Mouse (Mus musculus) heart, embryonic 11.5 days (tissue): ENCODE results near the gene Kbtbd12. TPM values are rescaled to one million over a fixed set of nuclear protein-coding genes. Genes with fewer than 3 reads are reported as not detected.

Experiments
- ATAC-seq: fragments of 200-750 bp; cut with Nextera tagmentation; replicated peaks from 2 replicates; pipeline ENCODE4 v1.8.0; 2017; ENCODE audit warnings: moderate library complexity; ENCODE audit not compliant: insufficient number of reproducible peaks, low FRiP score, low TSS enrichment
- H3K27ac ChIP-seq: fragments of 300-500 bp; sonication (generic); 2 replicates; pipeline ENCODE4 v1.5.1; 2014; ENCODE audit warnings: mild to moderate bottlenecking, low read depth, low read length
- H3K27me3 ChIP-seq: fragments of 300-500 bp; sonication (generic); 2 replicates; pipeline ENCODE4 v1.6.1; 2014; ENCODE audit warnings: mild to moderate bottlenecking, low read length, mixed read lengths; ENCODE audit not compliant: control insufficient read depth, insufficient read depth
- H3K36me3 ChIP-seq: fragments of 300-500 bp; sonication (generic); 2 replicates; pipeline ENCODE4 v1.6.1; 2014; ENCODE audit warnings: mild to moderate bottlenecking, low read length, moderate library complexity, mixed read lengths; ENCODE audit not compliant: control insufficient read depth, insufficient read depth
- H3K4me1 ChIP-seq: fragments of 300-500 bp; sonication (generic); 2 replicates; pipeline ENCODE4 v1.6.1; 2014; ENCODE audit warnings: low read length; ENCODE audit not compliant: control insufficient read depth, insufficient read depth
- H3K4me2 ChIP-seq: fragments of 300-500 bp; sonication (generic); 2 replicates; pipeline ENCODE4 v1.6.1; 2014; ENCODE audit warnings: mild to moderate bottlenecking, moderate library complexity
- H3K4me3 ChIP-seq: fragments of 300-500 bp; sonication (generic); 2 replicates; pipeline ENCODE4 v1.5.1; 2014; ENCODE audit warnings: low read depth, low read length
- H3K9ac ChIP-seq: fragments of 300-500 bp; sonication (generic); 2 replicates; pipeline ENCODE4 v1.6.1; 2014; ENCODE audit warnings: mild to moderate bottlenecking, low read depth, low read length, moderate library complexity
- H3K9me3 ChIP-seq: fragments of 300-500 bp; sonication (generic); replicated peaks from 2 replicates; pipeline ENCODE4 v1.6.1; 2016; ENCODE audit warnings: low read length; ENCODE audit not compliant: control insufficient read depth
- WGBS: fragments of 180-500 bp; shearing (Covaris S2); extraction: QIAGEN DNeasy Blood & Tissue Kit; methylation state at CpG from one replicate; pipeline ENCODE4 v1.1.7; 2014; ENCODE audit not compliant: insufficient replicate concordance; 5-methylcytosine and 5-hydroxymethylcytosine counted together
- polyA plus RNA-seq: library from polyadenylated mRNA; unstranded; fragments of >200 nt; fragmentation: Nextera tagmentation; extraction: Ambion mirVana; gene quantifications from 2 replicates; pipeline ENCODE4 v1.2.1, GENCODE M21; 2014

Gene Kbtbd12
- polyA plus RNA-seq, 1 experiment from 2014 or later: 7.7 TPM

- Histone ChIP-seq H3K36me3 (no peaks in the 10 kb centered on the region), H3K4me3 (no peak overlapping the region), H3K9me3 (no peaks in the 10 kb centered on the region), H3K4me1 (no peaks in the 10 kb centered on the region), H3K27me3 (no peaks in the 10 kb centered on the region), H3K27ac (no peak overlapping the region), H3K4me2 (no peak overlapping the region), H3K9ac (no peak overlapping the region)
- WGBS: 76% methylated on average over 4 of the region's 4 CpGs
- no peak for ATAC-seq
These were observed 10.0 kb upstream of the Kbtbd12 start for GRCm38 (mm10) chr6:88647564-88648295.

GRCm38 (mm10) chr6:88644786-88645185 lies 7.0 kb upstream of the Kbtbd12 start:
- WGBS: 68% methylated on average over 4 of the region's 4 CpGs
- Histone ChIP-seq H3K4me1 (peaks cover 5% of the 10 kb centered on the region; the same call in 1 of the 2 replicates), H3K36me3 (no peaks in the 10 kb centered on the region), H3K9me3 (no peaks in the 10 kb centered on the region), H3K27me3 (no peaks in the 10 kb centered on the region), H3K4me2 (no peak overlapping the region), H3K27ac (no peak overlapping the region), H3K4me3 (no peak overlapping the region), H3K9ac (no peak overlapping the region)
- ATAC-seq: no peak

GRCm38 (mm10) chr6:88641346-88641920 lies 3.7 kb upstream of the Kbtbd12 start:
- 73% methylated on average over 4 of the region's 4 CpGs for WGBS
- H3K9ac ChIP-seq: no peak overlapping the region
- H3K4me2 ChIP-seq: no peak overlapping the region
- peaks cover 8% of the 10 kb centered on the region for H3K4me1 ChIP-seq
- H3K36me3 ChIP-seq: no peaks in the 10 kb centered on the region
- no peak for ATAC-seq
- no peak overlapping the region for H3K4me3 ChIP-seq
- no peaks in the 10 kb centered on the region for H3K9me3 ChIP-seq
- H3K27ac ChIP-seq: no peak overlapping the region
- no peaks in the 10 kb centered on the region for H3K27me3 ChIP-seq

GRCm38 (mm10) chr6:88640331-88640730 lies 2.6 kb upstream of the Kbtbd12 start:
- H3K4me2 ChIP-seq: peak overlapping the region; percentile 55
- H3K27me3 ChIP-seq: no peaks in the 10 kb centered on the region
- WGBS: 28% methylated on average over 3 of the region's 3 CpGs
- H3K36me3 ChIP-seq: no peaks in the 10 kb centered on the region
- no peak overlapping the region for H3K27ac ChIP-seq
- peaks cover 8% of the 10 kb centered on the region for H3K4me1 ChIP-seq
- H3K4me3 ChIP-seq: no peak overlapping the region
- no peak for ATAC-seq
- H3K9me3 ChIP-seq: no peaks in the 10 kb centered on the region
- no peak overlapping the region for H3K9ac ChIP-seq

- no peak for ATAC-seq
- Histone ChIP-seq H3K4me3 (no peak overlapping the region), H3K27me3 (no peaks in the 10 kb centered on the region), H3K4me1 (peaks cover 8% of the 10 kb centered on the region), H3K27ac (no peak overlapping the region), H3K9me3 (no peaks in the 10 kb centered on the region), H3K4me2 (peak overlapping the region; percentile 55), H3K9ac (no peak overlapping the region), H3K36me3 (no peaks in the 10 kb centered on the region)
- WGBS: 4% methylated on average over 9 of the region's 9 CpGs
These were observed 2.2 kb upstream of the Kbtbd12 start for GRCm38 (mm10) chr6:88639921-88640320.

- Histone ChIP-seq H3K9me3 (no peaks in the 10 kb centered on the region), H3K27me3 (no peaks in the 10 kb centered on the region), H3K36me3 (no peaks in the 10 kb centered on the region), H3K9ac (no peak overlapping the region), H3K27ac (no peak overlapping the region), H3K4me2 (peak overlapping the region; percentile 55), H3K4me3 (no peak overlapping the region), H3K4me1 (peaks cover 8% of the 10 kb centered on the region)
- ATAC-seq: no peak
- 17% methylated on average over 6 of the region's 6 CpGs for WGBS
These were observed 1.7 kb upstream of the Kbtbd12 start for GRCm38 (mm10) chr6:88639372-88639920.

GRCm38 (mm10) chr6:88638917-88639316 lies 1.2 kb upstream of the Kbtbd12 start:
- no peaks in the 10 kb centered on the region for H3K27me3 ChIP-seq
- WGBS: 36% methylated on average over 1 of the region's 1 CpGs
- H3K27ac ChIP-seq: no peak overlapping the region
- no peak overlapping the region for H3K4me3 ChIP-seq
- ATAC-seq: no peak
- no peak overlapping the region for H3K9ac ChIP-seq
- H3K4me1 ChIP-seq: peaks cover 8% of the 10 kb centered on the region
- no peaks in the 10 kb centered on the region for H3K9me3 ChIP-seq
- H3K36me3 ChIP-seq: no peaks in the 10 kb centered on the region
- H3K4me2 ChIP-seq: no peak overlapping the region

GRCm38 (mm10) chr6:88635881-88636754 lies 1.6 kb downstream of the Kbtbd12 start:
- no peak for ATAC-seq
- Histone ChIP-seq H3K36me3 (no peaks in the 10 kb centered on the region), H3K4me3 (no peak overlapping the region), H3K27ac (no peak overlapping the region), H3K27me3 (no peaks in the 10 kb centered on the region), H3K4me1 (peaks cover 8% of the 10 kb centered on the region), H3K4me2 (no peak overlapping the region), H3K9ac (no peak overlapping the region), H3K9me3 (no peaks in the 10 kb centered on the region)
- 81% methylated on average over 6 of the region's 6 CpGs for WGBS
